Mouse (Mus musculus): Measurements from ENCODE around the gene Rnf10. TPM values are rescaled to one million over a fixed set of nuclear protein-coding genes. Genes with fewer than 3 reads are reported as not detected.

The Rnf10 gene
- total RNA-seq, 2 experiments from 2014 or later = 253 to 265 TPM

GRCm38 (mm10) chr5:115300792-115301614 lies 28.3 kb upstream of the Rnf10 start, which contains the start of gene Dynll1:
TSS of gene Dynll1 (minus strand) at chr5:115300999.
- TF ChIP-seq CTCF (IDR thresholded peaks at IDR 0.05) = no peak
- peak within 1 kb of the TSS; percentile 94 for H3K4me3 ChIP-seq
- peak; percentile 100 for DNase-seq (ENCODE audit: extremely low spot score in 1 of 2, low spot score in 2 of 2)
- peak within 1 kb of the TSS; percentile 94 for H3K27ac ChIP-seq
- intact Hi-C loops (cut with DNase I) = loop anchor here (1.0 to 2.0 kb wide), 4 partner anchors 18 to 48 kb away; partner anchors contain the start of genes Cox6a1, Gatc, Srsf9 and Triap1

- intact Hi-C loops (cut with DNase I) = loop anchor here (1.0 to 2.0 kb wide), 4 partner anchors 19 to 49 kb away; partner anchors contain the start of genes Cox6a1, Gatc, Srsf9 and Triap1
- peak overlapping the region; percentile 94 for H3K4me3 ChIP-seq
- peak; percentile 56 to 65 for DNase-seq (ENCODE audit: extremely low spot score in 1 of 2, low spot score in 2 of 2)
- H3K27ac ChIP-seq = peak overlapping the region; percentile 94
- TF ChIP-seq CTCF (IDR thresholded peaks at IDR 0.05) = peak; percentile 29
These were observed 27.5 kb upstream of the Rnf10 start for GRCm38 (mm10) chr5:115300035-115300744.

- Histone ChIP-seq H3K4me3 (no peak overlapping the region), H3K27ac (no peak overlapping the region)
- no peak for DNase-seq (ENCODE audit: extremely low spot score in 1 of 2, low spot score in 2 of 2)
- no peak for TF ChIP-seq CTCF (IDR thresholded peaks at IDR 0.05)
- intact Hi-C loops (cut with DNase I) = loop anchor here (2.0 kb wide), 1 partner anchor 14 kb away; no protein-coding TSS in a partner anchor
These were observed 23.6 kb upstream of the Rnf10 start for GRCm38 (mm10) chr5:115296347-115296746.

- TF ChIP-seq CTCF (IDR thresholded peaks at IDR 0.05) = peak; percentile 16
- no peak for DNase-seq (ENCODE audit: extremely low spot score in 1 of 2, low spot score in 2 of 2)
- H3K4me3 ChIP-seq = no peak overlapping the region
- H3K27ac ChIP-seq = no peak overlapping the region
- intact Hi-C loops (cut with DNase I) = no loop called here
These were observed 21.5 kb upstream of the Rnf10 start for GRCm38 (mm10) chr5:115294173-115294572.

- peak; percentile 21 for TF ChIP-seq CTCF (IDR thresholded peaks at IDR 0.05)
- Histone ChIP-seq H3K27ac (no peak overlapping the region), H3K4me3 (no peak overlapping the region)
- no peak for DNase-seq (ENCODE audit: extremely low spot score in 1 of 2, low spot score in 2 of 2)
- intact Hi-C loops (cut with DNase I) = no loop called here
These were observed 12.0 kb upstream of the Rnf10 start for GRCm38 (mm10) chr5:115284735-115285134.

- Histone ChIP-seq H3K4me3 (peak overlapping the region; percentile 84), H3K27ac (peak overlapping the region; percentile 79)
- no peak for TF ChIP-seq CTCF (IDR thresholded peaks at IDR 0.05)
- intact Hi-C loops (cut with DNase I) = no loop called here
- DNase-seq (ENCODE audit: extremely low spot score in 1 of 2, low spot score in 2 of 2) = no peak
These were observed 7.5 kb upstream of the Rnf10 start for GRCm38 (mm10) chr5:115280050-115280687.

- Histone ChIP-seq H3K27ac (peak within 1 kb of the TSS; percentile 79), H3K4me3 (peak within 1 kb of the TSS; percentile 84)
- no peak for TF ChIP-seq CTCF (IDR thresholded peaks at IDR 0.05)
- peak; percentile 86 to 92 for DNase-seq (ENCODE audit: extremely low spot score in 1 of 2, low spot score in 2 of 2)
- intact Hi-C loops (cut with DNase I) = loop anchor here (2.0 kb wide), 1 partner anchor 47 kb away; the partner anchor contains the start of gene Srsf9
These were observed 6.7 kb upstream of the Rnf10 start, which contains the start of gene Coq5 for GRCm38 (mm10) chr5:115279226-115280049. TSS of gene Coq5 (plus strand) at chr5:115279666.

GRCm38 (mm10) chr5:115278785-115279184 lies 6.1 kb upstream of the Rnf10 start:
- no peak for DNase-seq (ENCODE audit: extremely low spot score in 1 of 2, low spot score in 2 of 2)
- Histone ChIP-seq H3K4me3 (no peak overlapping the region), H3K27ac (no peak overlapping the region)
- intact Hi-C loops (cut with DNase I) = loop anchor here (2.0 kb wide), 1 partner anchor 48 kb away; the partner anchor contains the start of gene Srsf9
- no peak for TF ChIP-seq CTCF (IDR thresholded peaks at IDR 0.05)

- DNase-seq (ENCODE audit: extremely low spot score in 1 of 2, low spot score in 2 of 2) = no peak
- H3K27ac ChIP-seq = no peak overlapping the region
- H3K4me3 ChIP-seq = no peak overlapping the region
- intact Hi-C loops (cut with DNase I) = loop anchor here (2.0 kb wide), 1 partner anchor 49 kb away; the partner anchor contains the start of gene Srsf9
- no peak for TF ChIP-seq CTCF (IDR thresholded peaks at IDR 0.05)
These were observed 5.4 kb upstream of the Rnf10 start for GRCm38 (mm10) chr5:115278053-115278452.

- peak; percentile 33 for TF ChIP-seq CTCF (IDR thresholded peaks at IDR 0.05)
- intact Hi-C loops (cut with DNase I) = no loop called here
- H3K27ac ChIP-seq = no peak overlapping the region
These were observed 3.3 kb upstream of the Rnf10 start for GRCm38 (mm10) chr5:115275998-115276397.

More at GRCm38 (mm10) chr5:115275998-115276397, 3.3 kb upstream of the Rnf10 start:
- H3K4me3 ChIP-seq = no peak overlapping the region
- DNase-seq (ENCODE audit: extremely low spot score in 1 of 2, low spot score in 2 of 2) = no peak
